Mouse (Mus musculus) central nervous system, embryonic 14 days (tissue): ENCODE results near the gene Top3b. TPM values are rescaled to one million over a fixed set of nuclear protein-coding genes. Genes with fewer than 3 reads are reported as not detected.

Experiments used
- polyA plus RNA-seq: library from polyadenylated mRNA; depleted of rRNA; stranded (reverse); fragments of >200 nt; gene quantifications from 2 replicates; pipeline ENCODE4 v1.2.3, GENCODE M21; 2012; rRNA removed

The Top3b gene
- polyA plus RNA-seq, result 99.9 and 108 TPM in 2 replicates

DNA sequence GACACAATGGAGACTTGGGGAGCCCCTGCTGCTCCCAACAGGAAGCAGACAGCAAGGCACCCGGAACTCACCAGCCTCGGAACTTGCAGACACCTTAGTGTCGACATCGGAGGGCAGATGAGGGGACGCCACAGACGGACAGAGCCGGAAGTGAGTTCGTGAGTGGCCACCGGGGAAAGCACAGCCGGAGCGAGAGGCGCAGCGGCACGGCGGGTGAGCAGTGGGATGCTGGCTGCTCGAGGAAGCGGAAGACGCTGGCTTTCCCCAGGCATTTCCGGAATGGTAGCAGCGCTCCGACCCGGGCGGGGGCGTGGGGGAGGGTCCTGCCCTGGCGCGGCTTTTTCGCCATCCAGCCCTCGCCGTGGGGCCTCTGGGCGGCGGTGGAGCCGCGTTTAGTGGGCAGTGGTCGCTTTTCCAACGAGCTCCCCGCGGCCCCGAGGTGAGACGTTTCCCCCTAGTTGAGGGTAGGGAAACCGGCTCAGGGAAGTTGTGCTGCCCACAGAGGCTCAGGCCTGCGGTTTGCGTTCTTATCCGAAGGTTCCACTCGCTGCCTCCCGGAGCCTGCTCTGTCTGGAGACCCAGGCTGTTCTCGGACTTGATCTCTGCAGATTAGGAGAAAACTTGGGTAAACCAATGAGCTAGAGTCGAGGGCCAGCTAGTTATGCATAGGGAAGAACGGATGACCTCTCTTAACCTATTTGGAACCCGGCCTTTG is at the start of gene Top3b, which contains the start of gene Vpreb1:
Top3b (plus strand) TSS at position 120 of the 715 bp plus-strand sequence.
Vpreb1 (minus strand) TSS at position 227 of the 715 bp plus-strand sequence.

DNA sequence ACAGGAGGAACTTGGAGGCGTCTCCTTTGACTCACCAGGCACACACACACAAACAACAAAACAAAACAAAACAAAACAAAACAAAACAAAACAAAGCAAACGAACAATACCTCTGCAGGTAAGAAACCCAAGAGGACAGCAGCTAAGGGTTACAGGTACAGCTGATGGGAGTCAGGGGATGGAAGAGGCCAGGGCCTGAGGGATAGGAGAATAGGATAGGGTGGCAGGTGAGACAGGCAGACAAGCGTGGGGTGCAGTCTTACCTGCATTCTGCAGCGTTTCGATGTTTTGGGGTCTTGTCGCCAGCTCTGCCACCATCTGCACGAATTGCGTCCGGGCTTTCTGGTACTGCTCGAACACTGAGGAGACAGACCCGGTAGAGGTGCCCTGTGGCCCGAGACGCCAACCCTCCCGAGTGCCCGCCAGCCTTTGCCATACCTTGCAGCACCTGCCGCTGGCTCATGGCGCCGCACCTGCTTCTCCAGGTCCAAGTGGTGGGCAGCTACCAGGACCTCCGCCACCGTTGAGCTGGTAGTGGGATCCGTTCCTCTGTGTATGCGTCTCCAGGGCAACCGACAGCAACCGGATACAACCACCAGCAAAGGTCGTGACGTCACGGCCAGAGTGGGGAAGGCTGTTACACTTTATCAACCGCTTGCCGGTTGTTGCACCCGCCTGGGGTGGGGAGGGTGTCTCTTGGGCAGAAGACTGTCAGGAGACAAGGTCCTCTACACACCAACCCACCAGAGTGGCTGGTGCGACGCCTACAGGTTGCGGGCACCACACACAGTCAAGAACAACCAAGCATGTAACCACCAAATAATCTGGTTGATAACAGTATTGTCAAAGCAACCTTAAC is 41.5 kb upstream of the Top3b start, which contains the start of gene Spag6l:
Spag6l (minus strand) TSS at position 700 of the 859 bp plus-strand sequence.

DNA sequence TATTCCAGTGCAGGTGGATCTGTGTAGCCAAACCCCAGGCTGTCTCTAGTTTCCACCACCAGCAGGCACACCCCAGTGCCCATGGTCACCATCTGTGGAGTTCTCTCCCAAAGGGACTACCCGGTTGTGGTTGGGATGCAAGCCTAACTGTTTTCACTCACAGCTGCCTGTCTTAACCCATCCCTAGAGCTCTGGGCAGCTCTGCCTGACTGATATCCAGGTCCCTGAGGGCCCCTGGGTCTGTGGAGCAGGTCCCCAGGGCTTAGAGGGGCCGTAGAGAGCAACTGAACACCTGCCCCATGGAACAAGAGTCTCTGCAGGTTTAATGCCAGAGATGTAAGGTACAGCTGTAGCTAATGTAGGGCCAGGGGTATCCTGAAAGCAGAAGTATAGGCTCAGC is 6.6 kb upstream of the Top3b start, which contains the start of gene Igll1:
Igll1 (minus strand) TSS at position 8 of the 400 bp plus-strand sequence.

DNA sequence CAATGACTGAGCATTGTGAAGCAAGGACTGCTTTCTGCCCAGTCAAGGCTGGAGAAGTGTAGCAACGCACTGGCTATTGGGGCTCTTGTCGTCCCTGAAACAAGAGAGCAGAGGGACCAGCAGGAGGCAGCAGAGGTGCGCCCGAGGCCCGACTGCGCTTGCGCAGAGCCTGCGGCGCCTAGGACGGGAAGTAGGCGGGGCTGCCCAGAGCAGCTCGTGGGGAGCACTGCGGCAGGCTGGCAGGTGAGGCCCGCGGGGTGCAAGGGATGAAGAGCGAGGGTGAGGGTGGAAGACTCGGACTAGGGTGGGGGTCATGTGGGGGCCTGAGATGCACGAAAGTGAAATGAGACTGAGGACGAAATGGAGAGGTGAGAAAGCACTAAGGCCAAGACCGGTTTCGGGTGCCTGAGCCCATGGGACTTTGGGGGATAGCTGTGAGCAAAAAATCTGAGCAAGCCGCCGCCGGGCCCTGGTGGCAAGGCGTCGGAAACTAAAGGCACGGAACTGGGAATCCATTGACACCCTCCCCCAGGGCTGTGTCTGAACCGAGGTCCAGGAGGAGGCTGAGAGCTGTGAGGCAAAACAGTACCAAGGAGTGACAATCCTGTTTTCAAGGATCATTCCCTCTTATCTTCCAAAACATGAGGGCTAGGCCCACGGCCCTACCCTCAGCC is 26.0 kb downstream of the Top3b start, which contains the start of gene Ppm1f:
Ppm1f (plus strand) TSS at position 88 of the 674 bp plus-strand sequence.

Other genes with a start within 250 kb of the Top3b start
- gene Olfr19, start 194.3 kb upstream of the Top3b start, polyA plus RNA-seq, result not detected in 2 replicates
- 5.4 and 6.1 TPM in 2 replicates for gene Spag6l, start 41.3 kb upstream of the Top3b start, polyA plus RNA-seq
- gene Igll1, start 6.8 kb upstream of the Top3b start, polyA plus RNA-seq, result 0.09 and 0.25 TPM in 2 replicates
- gene Vpreb1, start 107 bp downstream of the Top3b start, polyA plus RNA-seq, result 3.1 and 3.2 TPM in 2 replicates
- gene Ppm1f, start 25.7 kb downstream of the Top3b start, polyA plus RNA-seq, result 26.2 and 27.3 TPM in 2 replicates
- gene Mapk1, start 112.6 kb downstream of the Top3b start, polyA plus RNA-seq, result 145 and 164 TPM in 2 replicates
- 68.7 and 87.2 TPM in 2 replicates for gene Ypel1, start 199.0 kb downstream of the Top3b start, polyA plus RNA-seq
- gene Ppil2, start 240.5 kb downstream of the Top3b start, polyA plus RNA-seq, result 147 and 154 TPM in 2 replicates